Mouse (Mus musculus): Measurements from ENCODE around the gene Larp4b.

DNA sequence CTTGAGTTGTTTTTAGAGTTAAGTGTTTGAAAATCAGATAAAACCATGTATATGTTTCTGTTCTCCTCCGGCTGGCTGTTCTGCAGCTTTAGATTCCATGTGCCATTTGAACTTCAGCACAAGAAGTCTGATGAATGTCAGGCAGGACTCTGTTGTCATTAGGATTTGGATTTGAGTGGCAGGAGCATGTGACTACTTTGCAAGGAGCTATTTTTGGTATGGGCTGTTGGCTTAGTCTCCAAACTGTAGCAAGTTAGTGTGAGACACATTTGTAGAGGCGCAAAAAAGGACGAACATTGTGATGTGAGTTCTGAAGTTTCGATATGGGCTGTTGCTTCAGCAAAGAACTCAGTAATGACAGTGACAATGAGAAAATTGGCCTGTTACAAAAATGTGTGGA lies 34.0 kb downstream of the Larp4b start:
- TF ChIP-seq CTCF (IDR thresholded peaks at IDR 0.05) (no peak), EP300 (IDR thresholded peaks at IDR 0.05; ENCODE audit: insufficient read depth, low read depth, low read length) (no peak), POLR2A (IDR thresholded peaks at IDR 0.05; ENCODE audit: insufficient read depth, low read depth, low read length) (peak; percentile 70)
